Mouse (Mus musculus): ENCODE results near the gene Psma7.
A peak's percentile ranks its signal among the peaks of the same experiment; 100 is the strongest.

Gene Psma7

DNA sequence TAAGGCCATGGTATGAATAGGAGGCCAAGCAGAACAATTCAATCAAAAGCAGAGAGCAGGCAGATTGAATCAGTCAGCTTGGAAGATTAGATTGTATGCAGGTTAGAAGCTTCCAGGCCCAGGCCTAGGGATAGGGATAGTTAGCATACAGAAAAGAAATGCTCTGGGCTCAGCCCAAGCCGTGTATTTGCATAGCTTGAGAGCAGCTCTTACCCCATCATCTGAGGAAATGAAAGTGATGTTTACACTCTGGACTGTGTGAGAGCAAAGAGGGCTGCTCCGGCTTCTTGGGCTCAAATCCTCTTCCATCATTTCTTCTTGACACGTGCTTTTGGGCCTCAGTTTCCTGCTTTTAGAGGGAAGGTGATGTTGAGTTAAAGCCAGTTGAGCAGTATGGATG lies 5.3 kb upstream of the Psma7 start:
- DNase-seq (ENCODE audit: extremely low read depth, insufficient read length, low spot score), result no peak

DNA sequence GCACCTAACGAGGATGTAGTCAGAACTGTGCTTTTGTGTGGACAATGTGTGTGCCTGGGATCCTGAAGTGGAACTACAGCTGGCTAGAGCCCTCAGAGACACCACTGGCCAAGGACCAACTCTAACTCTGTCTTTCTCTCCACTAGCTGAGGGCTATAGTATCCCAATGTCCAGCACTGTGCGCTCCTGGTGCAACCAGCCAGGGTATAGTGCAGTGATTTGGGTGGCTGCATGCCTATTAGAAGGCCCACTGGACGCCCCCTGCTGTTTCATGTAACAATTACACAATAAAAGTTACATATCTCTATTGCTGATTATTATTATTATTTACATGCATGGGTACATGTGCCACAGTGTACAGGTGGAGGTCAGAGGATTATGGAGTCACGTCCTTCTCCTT lies 3.0 kb upstream of the Psma7 start:
- no peak for DNase-seq (ENCODE audit: extremely low read depth, insufficient read length, low spot score)

DNA sequence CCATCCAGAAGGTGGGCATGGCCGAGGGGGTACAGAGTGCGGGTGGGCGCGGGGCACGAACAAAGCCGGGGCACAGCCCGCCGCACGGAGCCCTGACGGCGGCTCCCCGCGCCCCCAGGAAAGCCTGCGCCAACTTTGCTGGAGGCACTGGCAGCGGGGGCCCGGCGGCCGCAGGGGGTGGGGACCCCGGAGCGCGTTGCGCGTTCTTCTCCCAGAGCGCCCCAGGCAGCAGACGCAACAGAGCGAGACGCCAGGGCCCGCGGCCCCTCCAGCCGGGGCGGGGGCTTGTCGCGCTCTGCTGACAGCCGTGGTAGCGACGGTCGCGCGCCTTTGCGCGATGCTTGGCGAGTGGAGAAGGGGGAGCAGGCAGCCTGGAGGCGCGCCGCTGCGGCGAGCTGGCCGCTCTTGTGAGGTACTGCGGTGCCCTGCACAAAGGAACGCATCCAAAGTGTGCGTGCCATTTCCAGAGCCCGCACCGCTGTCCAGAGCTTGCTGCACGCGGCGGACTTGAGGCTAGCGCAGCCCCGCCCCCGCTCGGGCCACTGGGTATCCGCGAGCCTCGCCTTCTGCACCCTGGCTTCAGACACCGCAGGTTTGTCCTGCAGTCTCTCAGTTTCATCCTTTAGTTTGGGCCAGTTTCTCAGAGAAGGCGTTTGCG lies 754 bp upstream of the Psma7 start:
- DNase-seq (ENCODE audit: extremely low read depth, insufficient read length, low spot score), result peak; percentile 79

DNA sequence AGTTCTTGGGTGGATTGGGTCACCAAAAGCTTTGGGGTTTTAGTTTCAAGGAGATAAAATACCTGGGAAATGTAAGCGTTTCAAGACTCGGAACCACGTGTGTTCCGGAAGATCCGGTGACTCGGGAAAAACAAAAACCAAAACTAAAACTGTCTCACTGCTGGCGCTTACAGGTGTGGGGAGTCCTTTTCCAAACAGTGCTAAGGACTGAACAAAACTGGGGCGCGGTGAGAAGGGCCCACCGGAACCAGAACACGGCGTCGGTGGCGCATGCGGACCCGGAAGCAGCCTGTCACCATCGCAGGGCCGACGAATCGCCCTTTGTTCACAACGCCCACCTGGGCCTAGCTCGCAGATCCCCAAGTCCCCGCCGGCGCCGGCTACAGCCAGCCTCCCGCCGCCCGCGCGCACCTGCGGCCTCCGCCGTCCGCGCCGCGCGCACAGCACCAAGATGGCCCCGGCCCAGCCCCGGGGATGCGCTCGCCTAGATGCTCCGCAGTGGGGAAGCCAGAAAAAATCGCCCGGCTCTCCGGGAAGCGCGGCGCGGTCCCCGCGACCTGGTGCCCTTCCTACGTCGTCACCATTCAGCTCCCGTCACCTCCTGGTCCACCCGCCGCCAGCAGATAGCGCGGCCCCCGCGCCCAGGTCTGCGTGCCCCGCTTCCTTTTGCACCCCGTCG lies 517 bp downstream of the Psma7 start:
- DNase-seq (ENCODE audit: extremely low read depth, insufficient read length, low spot score), result peak; percentile 69

DNA sequence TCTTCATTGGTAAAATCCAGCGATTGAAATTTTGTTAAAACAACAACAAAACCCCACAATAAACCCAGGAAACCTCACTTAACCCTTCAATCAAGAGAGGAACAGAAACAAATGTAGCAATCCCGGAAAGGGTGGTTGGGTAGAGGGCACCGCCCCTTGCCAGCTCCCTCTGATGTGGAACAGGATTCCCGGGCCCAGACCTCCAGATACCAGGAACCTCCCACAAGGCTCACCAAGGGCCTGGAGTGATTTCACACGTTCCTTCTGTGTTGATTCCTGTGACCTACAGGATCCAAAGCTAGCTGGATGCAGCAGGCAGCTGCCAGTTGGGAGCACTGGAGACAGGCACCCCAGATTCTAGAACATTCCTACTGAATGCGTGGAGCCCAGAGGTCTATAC lies 1.8 kb downstream of the Psma7 start:
- no peak for DNase-seq (ENCODE audit: extremely low read depth, insufficient read length, low spot score)

DNA sequence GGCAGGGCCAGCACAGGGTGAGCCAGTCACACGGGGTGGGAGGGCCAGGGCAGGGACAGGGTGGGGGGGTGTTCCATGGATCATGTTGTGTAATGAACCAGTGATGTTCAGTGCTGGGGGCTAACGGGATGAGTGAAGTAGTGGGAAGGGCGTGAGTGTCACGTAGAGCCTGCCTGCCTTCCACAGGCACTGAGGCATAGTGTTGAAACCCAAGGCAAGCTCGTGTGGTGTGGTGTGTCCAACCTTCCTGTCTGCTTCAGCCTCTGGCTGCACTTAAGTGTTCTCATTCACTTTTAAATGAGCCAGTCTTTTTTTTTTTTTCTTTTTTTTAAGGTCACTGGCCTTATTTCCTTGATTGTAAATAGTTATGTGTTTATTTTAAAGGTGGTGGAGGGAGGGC lies 7.5 kb downstream of the Psma7 start:
- no peak for DNase-seq (ENCODE audit: extremely low read depth, insufficient read length, low spot score)

DNA sequence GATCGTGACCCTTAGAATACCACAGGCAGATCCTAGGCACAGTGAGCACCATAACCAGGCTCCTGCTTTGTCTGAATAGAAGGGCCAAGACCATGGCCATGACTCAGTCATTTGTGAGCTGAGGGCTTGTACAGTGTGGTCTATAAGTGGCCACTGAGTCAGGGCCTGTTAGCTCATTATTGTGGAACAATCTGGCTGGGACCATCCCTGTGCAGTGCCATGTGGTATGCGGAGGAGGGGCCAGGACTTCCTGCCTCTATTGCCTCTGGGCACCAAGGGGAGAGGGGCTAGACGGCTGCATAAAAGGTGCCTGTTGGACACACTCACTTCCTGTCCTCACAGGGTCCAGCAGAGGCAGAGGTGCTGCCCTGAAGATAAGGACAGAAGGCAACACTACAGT lies 8.3 kb downstream of the Psma7 start:
- peak; percentile 69 for DNase-seq (ENCODE audit: extremely low read depth, insufficient read length, low spot score)

DNA sequence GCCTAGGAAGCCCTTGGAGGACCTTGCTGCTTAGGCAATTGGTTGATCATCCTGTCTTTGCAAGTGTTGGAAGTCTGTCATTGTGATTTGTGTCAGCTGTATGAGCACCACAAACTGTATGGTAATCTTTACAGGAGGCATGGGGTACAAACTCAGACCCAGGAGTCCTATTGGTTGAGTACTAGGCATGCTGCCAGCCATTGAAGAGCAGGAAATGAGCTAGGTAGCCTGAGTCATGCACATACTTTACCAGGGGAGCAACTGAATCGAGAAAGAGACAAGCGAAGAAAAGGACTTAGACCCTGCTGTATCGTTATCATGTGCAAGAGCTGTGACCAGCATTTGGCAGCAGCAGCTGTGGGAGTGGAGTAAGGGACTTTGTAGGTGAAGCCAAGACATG lies 9.3 kb downstream of the Psma7 start:
- peak; percentile 48 for DNase-seq (ENCODE audit: extremely low read depth, insufficient read length, low spot score)

DNA sequence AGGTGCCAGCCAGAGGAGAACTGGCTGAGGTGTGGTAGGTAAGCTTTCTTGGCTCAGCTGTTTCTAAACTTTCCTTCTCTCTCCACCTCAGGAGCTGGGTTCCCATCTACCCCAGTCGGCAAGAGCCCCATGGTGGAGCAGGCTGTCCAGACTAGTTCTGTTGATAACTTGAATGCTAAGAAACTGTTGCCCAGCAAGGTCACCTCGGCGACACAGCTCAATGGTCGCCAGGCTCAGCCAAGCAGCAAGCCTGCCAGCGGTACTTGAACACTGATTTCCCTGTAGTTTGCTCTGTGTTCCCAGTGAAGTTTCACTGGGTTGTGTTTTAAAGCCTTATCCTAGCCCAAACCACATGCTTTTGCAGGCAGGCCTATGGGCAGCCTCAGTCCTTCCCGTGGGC lies 11.0 kb downstream of the Psma7 start:
- no peak for DNase-seq (ENCODE audit: extremely low read depth, insufficient read length, low spot score)

DNA sequence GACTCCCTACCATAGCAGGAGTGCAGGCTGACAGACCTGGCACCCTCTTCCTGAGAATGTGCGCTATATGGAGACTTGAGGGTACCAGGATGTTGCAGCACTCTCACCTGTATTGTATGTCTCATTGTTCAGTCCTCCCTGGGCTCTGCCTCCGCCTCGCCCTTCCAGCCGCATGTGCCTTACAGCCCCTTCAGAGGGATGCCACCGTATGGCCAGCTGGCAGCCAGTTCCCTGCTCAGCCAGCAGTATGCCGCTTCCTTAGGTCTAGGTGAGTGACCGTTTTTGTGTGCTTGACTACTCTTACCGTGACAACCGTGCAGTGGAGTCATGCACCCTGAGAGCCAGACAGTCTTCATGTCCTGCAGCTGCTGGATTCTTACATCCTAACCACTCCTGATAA lies 14.5 kb downstream of the Psma7 start:
- no peak for DNase-seq (ENCODE audit: extremely low read depth, insufficient read length, low spot score)

DNA sequence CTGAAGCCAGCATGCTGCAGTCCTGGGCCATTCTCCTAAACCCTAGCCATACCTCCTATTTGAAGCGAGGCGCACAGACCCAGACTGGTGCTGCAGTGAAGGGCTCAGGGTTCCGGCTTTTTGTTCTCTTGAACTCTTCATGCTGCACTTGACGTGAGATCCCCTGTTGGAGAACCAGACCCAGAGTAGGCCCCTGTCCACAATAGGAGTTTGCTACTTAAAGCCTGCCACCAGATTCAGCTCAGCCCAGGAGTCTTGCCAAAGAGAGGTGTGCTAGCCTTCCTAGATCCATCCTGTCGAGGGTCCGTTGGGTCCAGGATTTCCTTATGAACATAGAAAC lies 16.4 kb downstream of the Psma7 start:
- DNase-seq (ENCODE audit: extremely low read depth, insufficient read length, low spot score), result no peak

DNA sequence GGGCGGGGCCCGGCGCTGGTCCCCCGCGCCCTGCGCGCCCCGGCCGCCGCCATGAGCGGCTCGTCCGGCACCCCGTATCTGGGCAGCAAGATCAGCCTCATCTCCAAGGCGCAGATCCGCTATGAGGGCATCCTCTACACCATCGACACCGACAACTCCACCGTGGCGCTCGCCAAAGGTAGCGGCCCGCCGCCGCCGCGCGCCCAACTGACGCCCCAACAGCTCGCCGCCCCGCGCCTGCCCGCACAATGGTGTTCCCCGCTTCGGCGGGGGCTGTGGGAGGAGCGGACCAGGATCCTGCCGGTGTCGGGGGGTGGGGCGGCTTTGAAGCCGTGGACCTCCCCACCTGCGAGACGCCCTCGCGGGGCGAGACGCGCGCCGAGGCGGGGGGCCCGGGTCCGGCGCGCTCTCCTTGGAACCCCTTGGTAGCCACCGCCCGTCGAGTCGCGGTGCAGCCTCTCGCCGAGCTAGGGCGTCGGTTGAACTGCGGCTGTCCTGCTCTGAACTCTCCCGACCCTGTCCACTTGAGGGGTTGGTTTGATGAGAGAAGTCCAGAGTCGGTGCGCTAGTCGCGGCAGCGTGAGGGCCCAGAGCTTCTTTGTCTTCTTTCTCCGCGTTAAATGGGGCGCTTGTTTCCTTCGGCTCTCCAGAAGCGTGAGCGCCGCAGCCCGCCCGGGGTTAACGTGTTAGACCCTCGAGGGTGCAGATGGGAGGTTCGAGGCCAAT lies 16.9 kb downstream of the Psma7 start:
- peak; percentile 60 for DNase-seq (ENCODE audit: extremely low read depth, insufficient read length, low spot score)

DNA sequence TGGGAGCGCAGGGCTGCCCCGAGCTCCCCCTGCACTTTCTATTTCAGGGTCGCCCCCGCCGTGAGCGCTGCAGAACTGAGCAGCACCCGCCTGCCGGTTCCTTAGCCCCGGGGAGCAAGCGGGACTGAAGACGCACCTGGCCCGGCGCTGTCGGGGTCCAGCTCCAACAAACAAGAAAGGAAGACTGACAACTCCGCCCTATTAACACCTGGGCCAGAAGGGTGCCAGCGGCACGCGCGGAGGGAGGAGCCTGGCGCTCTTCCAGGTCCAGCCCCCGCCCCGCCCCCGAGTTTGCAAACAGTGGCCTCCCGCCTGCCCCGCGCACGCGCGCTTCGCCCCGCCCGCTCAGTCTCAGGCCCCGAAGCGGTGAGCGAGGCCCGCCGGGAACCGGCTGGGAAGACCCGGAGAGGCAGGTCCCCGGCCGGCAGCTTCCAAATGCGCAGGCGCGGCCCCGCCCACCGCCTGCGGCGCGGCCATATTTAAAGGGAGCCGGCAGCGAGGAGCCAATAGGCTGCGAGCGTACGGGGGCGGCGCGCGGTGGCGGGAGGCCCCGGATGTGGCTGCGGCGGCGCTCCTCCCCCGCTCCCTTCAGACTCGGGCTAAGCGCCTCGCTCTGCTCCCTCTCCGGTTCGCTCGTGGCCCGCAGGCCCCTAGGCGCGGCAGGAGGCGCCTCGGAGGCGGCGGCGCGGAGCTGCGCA lies 17.7 kb downstream of the Psma7 start, which contains the start of gene Lsm14b:
Gene Lsm14b (plus strand): TSS at position 587 of the 698 bp plus-strand sequence.
- peak; percentile 99 for DNase-seq (ENCODE audit: extremely low read depth, insufficient read length, low spot score)

DNA sequence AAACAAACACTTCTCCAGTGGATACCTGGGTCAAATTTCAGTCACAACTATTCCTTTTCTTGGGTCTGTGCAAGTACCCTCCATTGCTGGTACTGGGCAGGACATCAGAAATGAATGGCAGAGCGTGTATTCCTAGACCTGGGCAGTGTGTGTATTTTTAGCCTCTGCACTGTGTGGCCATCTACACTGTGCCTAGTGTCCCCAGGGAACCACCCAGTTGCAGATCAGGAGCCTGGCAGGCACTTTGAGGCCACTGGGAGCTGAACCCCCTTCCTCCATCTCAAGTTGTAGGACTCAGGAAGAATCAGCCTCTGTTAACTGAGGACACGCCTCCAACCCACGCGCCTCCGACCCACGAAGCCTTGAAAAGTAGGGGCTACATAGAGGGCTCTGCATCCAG lies 19.5 kb downstream of the Psma7 start:
- DNase-seq (ENCODE audit: extremely low read depth, insufficient read length, low spot score), result no peak

DNA sequence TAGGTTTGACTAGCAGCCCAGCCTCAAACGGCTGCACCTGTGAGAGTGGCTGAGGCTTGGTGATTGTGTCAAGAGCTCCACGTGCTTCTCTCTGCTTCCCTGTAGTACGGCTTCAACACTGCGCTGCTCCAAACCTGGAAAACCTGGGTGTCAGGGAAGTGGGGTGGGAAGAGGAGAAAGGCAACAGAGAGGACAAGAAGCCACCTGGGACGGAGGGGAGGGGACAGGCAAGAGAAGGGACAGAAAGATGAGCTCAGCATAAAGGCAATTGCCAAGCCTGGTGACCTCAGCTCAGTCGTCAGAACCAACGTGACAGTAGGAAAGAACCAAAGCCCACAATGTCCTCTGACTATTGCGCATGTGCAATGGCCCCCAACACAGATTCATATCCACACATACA lies 21.3 kb downstream of the Psma7 start:
- no peak for DNase-seq (ENCODE audit: extremely low read depth, insufficient read length, low spot score)

DNA sequence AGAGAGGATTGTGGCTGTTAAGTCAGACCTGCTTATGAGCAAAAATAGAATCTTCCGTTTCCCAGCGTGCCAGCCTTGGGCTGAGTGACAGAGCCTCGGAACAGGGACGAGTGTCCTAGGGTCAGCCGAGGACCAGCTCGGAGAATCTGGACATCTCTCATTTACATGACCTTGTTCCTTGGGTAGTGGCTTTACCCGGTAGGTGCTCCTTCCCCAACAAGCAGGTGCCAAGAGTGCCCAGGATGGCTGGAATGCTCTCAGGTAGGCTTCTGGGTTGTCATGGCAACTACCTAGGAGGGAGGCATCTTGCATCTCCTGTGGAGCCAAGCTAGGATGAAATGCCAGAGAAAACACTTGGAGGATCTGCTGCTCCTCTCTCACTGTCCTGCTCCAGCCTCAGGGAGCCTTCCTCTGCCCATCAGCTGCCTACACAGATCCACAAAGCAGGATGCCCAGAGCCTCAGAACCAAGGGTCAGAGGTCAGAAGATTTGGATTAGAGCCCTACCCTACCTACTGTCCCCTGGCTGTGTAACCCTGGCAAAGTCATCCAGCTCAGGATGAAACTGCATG lies 22.1 kb downstream of the Psma7 start:
- DNase-seq (ENCODE audit: extremely low read depth, insufficient read length, low spot score), result no peak

DNA sequence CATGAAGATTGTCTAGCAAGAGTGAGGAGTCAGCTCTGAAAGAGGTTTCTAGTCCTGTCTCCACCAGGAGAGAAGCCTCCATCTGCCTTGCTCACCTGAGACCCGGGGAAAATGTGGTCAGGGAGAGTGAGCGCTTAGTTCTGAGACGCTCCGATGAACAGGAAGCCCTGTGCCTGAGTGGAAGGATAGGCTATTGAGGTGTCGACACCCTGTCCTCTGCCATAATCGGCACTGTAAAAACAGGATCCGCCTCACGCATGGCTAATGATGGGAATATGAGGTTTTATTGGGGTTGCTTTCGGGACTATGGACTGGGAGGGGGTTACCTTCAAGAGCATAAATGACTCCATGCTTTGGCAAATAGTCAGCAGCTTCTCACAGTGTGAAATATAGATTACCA lies 23.7 kb downstream of the Psma7 start:
- no peak for DNase-seq (ENCODE audit: extremely low read depth, insufficient read length, low spot score)

DNA sequence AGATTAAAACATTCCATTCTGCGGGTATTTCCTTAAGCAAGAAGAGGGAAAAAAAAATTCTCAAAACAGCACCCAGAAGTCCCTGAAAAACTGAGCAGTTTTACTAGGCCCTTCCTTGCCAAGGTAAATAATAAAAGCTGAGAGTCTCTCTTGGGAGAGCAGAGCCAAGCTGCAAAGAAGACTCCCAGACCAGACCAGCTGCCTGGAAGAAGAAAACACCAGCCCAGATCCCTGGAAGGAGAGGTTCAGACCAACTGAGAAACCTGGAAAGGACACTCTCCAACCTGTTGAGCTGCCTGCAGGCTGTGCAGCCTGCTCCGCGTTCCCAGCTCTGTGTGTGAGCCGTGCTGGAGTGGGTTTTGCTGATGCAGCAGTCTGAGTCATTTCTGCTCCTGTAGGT lies 24.6 kb downstream of the Psma7 start:
- no peak for DNase-seq (ENCODE audit: extremely low read depth, insufficient read length, low spot score)

DNA sequence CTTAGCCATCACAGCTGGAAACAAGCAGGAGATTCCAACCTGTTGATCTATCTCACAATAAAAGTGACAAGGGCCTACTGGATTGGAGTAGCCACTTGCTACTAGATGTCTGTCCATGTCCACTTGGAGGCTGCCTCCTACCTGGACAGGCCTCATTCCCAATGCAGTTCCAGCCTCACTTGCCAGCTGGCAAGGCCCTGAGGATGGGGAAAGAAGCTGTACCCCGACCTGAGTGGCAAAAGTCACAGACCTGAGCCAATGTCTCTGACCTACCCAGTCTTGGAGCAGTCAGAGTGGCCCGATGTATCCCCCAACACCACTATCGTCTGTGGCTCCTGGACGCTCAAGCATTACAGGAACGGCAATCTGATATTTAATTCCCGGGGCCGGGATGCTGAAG lies 28.5 kb downstream of the Psma7 start:
- no peak for DNase-seq (ENCODE audit: extremely low read depth, insufficient read length, low spot score)

DNA sequence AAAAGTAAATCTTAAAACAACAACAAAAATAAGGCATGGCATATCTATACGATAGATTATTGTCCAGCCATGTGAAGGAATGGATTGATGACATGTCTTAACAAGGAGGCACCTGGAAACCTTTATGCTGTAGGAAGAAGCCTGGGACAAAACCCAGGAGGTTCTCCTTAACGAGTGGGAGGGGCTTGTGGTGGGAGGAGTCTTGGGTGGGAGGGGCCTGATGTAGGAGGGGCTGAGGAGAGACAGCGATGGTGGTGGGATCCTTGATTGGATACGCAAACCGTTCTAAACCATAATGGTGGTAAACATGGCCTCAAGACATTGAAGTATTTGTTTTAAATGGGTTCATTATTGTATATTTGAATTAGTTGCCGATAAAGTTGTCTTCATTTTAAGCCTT lies 30.9 kb downstream of the Psma7 start:
- DNase-seq (ENCODE audit: extremely low read depth, insufficient read length, low spot score), result no peak

DNA sequence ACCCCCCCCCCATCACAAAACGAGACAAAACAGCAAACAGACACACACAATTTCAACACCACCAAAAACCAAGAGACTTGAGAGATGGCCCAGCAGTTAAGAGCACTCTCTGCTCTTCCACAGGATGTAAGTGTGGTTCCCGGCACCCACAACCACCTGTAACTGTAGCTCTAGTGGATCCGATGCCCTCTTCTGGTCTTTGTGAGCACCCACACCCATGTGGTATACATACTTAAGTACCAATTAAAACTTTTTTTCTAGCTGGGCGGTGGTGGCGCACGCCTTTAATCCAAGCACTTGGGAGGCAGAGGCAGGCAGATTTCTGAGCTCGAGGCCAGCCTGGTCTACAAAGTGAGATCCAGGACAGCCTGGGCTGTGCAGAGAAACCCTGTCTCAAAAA lies 31.5 kb downstream of the Psma7 start:
- DNase-seq (ENCODE audit: extremely low read depth, insufficient read length, low spot score), result no peak
